Mouse (Mus musculus) thymus, postnatal 14 days (tissue): ENCODE measurements around the gene Amhr2.

Source experiments
- DNase-seq: peaks from one replicate; pipeline ENCODE4 v3.0.0; 2021

Gene Amhr2

DNA sequence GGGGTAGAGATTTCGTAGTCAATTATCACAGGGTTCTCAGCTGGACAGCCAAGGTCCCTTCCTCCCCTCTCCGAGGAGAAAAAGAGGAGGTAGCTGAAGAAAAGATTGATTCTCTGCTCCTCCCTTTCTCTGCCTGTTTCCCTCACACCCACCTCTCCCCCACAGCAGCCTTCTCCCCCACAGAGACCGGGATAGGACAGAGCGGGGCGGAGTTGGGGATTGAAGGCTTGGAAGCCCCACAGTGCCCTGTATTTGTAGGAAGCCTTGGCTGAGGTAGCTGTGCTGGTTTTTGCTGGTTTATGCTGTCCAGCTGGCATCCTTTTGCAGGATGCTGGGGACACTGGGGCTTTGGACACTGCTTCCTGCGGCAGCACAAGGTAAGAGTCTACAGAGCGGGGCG lies at the start of gene Amhr2:
Amhr2 (plus strand) TSS at position 222 of the 400 bp plus-strand sequence.
- DNase-seq, result no peak

GRCm38 (mm10) chr15:102398629-102399028 lies 46.5 kb upstream of the Amhr2 start:
- no peak for DNase-seq

GRCm38 (mm10) chr15:102399229-102400221 lies 45.6 kb upstream of the Amhr2 start:
- peak; percentile 86 for DNase-seq

DNA sequence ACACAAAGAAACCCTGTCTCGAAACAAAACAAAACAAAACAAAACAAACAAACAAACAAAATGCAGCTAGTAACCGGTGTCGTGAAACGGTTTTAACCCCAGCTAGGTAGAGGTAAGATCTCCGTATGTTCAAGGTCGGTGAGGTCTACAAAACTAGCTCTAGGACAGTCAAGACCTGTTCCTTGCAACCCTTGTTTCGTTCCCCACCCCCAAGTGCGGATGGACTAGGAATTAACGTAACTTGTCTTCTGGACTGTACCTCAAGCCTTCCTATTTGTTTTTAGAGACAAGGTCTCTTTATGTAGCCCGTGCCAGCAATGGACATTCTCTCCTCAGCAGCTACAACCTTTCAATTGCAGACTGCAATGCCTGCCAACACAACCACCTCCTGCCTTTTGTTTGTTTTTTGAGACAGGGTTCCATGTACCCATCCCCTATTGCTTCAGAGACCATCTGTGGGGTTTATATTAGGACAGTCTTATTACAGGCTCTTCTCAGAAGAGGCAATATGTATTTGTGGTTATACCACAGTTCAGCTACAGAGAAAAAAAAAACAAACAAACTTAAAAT lies 44.6 kb upstream of the Amhr2 start:
- no peak for DNase-seq

- no peak for DNase-seq
Observed at GRCm38 (mm10) chr15:102401278-102401677, 43.9 kb upstream of the Amhr2 start.

GRCm38 (mm10) chr15:102402210-102402609 lies 43.0 kb upstream of the Amhr2 start:
- DNase-seq, result no peak

- DNase-seq, result no peak
Observed at GRCm38 (mm10) chr15:102404608-102405488, 40.3 kb upstream of the Amhr2 start.

GRCm38 (mm10) chr15:102405489-102406195 lies 39.5 kb upstream of the Amhr2 start, which contains the start of gene Sp1:
Gene Sp1 (plus strand): TSS chr15:102406143.
- peak; percentile 99 for DNase-seq

GRCm38 (mm10) chr15:102406196-102406911 lies 38.8 kb upstream of the Amhr2 start:
- peak; percentile 84 for DNase-seq

GRCm38 (mm10) chr15:102406912-102407580 lies 38.1 kb upstream of the Amhr2 start:
- DNase-seq, result no peak

GRCm38 (mm10) chr15:102407681-102408557 lies 37.2 kb upstream of the Amhr2 start:
- DNase-seq, result no peak

DNA sequence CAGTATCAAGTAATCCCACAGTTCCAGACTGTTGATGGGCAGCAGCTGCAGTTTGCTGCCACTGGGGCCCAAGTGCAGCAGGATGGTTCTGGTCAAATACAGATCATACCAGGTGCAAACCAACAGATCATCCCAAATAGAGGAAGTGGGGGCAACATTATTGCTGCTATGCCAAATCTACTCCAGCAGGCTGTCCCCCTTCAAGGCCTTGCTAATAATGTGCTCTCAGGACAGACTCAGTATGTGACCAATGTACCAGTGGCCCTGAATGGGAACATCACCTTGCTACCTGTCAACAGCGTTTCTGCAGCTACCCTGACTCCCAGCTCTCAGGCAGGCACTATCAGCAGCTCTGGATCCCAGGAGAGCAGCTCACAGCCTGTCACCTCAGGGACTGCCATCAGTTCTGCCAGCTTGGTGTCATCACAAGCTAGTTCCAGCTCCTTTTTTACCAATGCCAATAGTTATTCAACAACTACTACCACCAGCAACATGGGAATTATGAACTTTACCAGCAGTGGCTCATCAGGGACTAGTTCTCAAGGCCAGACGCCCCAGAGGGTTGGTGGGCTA lies 36.5 kb upstream of the Amhr2 start:
- DNase-seq, result no peak

DNA sequence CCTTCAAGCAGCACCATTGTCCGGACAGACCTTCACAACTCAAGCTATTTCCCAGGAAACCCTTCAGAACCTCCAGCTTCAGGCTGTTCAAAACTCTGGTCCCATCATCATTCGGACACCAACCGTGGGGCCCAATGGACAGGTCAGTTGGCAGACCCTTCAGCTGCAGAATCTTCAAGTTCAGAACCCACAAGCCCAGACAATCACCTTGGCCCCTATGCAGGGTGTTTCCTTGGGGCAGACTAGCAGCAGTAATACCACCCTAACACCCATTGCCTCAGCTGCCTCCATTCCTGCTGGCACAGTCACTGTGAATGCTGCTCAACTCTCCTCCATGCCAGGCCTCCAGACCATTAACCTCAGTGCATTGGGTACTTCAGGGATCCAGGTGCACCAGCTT lies 35.9 kb upstream of the Amhr2 start:
- DNase-seq, result no peak

DNA sequence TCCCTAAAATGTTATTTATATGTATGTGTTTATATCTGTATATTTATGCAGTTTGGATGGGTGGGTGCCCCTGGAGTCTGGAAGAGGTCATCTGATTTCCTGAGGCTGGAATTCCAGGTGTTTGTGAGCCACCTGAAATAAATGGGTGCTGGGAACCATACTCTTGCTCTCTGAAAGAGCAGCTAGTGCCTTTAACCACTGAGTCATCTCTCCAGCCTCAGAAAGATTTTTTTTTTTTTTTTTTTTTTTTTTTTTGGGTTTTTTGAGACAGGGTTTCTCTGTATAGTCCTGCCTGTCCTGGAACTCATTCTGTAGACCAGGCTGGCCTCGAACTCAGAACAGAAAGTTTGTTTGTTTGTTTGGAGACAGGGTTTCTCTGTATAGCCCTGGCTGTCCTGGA lies 34.1 kb upstream of the Amhr2 start:
- DNase-seq, result no peak

GRCm38 (mm10) chr15:102413687-102414086 lies 31.5 kb upstream of the Amhr2 start:
- no peak for DNase-seq

- DNase-seq, result no peak
Observed at GRCm38 (mm10) chr15:102417524-102417923, 27.6 kb upstream of the Amhr2 start.

- no peak for DNase-seq
Observed at GRCm38 (mm10) chr15:102420986-102421385, 24.2 kb upstream of the Amhr2 start.

DNA sequence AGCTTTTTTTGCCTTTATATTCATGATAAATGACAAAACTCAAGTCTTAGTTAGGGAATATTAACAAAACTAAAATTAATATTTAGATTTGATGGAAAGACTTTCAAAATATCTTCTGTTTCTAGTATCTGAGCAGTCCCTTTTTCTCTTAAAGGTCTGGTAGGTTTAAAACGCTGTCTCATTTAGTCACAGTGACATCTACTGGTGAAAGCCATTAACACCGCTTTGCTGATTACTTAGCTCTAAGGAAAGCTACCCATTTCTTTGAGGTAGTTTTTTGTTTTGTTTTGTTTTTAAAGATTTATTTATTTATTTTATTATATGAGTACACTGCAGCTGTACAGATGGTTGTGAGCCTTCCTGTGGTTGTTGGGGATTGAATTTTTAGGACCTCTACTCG lies 23.7 kb upstream of the Amhr2 start:
- DNase-seq, result peak; percentile 58

- DNase-seq, result no peak
Observed at GRCm38 (mm10) chr15:102423602-102424240, 21.4 kb upstream of the Amhr2 start.
